Mouse (Mus musculus) ES-E14 (cell line): ENCODE measurements around the gene Ankrd35. TPM values are rescaled to one million over a fixed set of nuclear protein-coding genes. Genes with fewer than 3 reads are reported as not detected.

Source experiments
- total RNA-seq: library from RNA; depleted of rRNA; stranded (reverse); fragments of 300-350 nt; gene quantifications from 2 replicates; pipeline ENCODE4 v1.2.3, GENCODE M21; 2012; rRNA removed

Ankrd35 gene
- total RNA-seq, 1 experiment = 3.7 TPM

Other genes with a start within 250 kb of the Ankrd35 start
- not detected in 2 replicates for gene BC107364, start 217.8 kb upstream of the Ankrd35 start, total RNA-seq
- 1.0 and 1.2 TPM in 2 replicates for gene Hfe2, start 145.0 kb upstream of the Ankrd35 start, total RNA-seq
- 128 and 161 TPM in 2 replicates for gene Txnip, start 112.2 kb upstream of the Ankrd35 start, total RNA-seq
- 1.8 and 2.0 TPM in 2 replicates for gene Gm16253, start 93.1 kb upstream of the Ankrd35 start, total RNA-seq
- gene Polr3gl, start 76.0 kb upstream of the Ankrd35 start, total RNA-seq = 5.7 and 8.1 TPM in 2 replicates
- 0.67 and 1.1 TPM in 2 replicates for gene Ankrd34a, start 73.5 kb upstream of the Ankrd35 start, total RNA-seq
- gene Lix1l, start 69.0 kb upstream of the Ankrd35 start, total RNA-seq = 2.6 and 4.6 TPM in 2 replicates
- gene Rbm8a, start 40.2 kb upstream of the Ankrd35 start, total RNA-seq = 115 and 140 TPM in 2 replicates
- 15.6 and 23.6 TPM in 2 replicates for gene Pex11b, start 34.8 kb upstream of the Ankrd35 start, total RNA-seq
- 0.13 and 0.21 TPM in 2 replicates for gene Gm42957, start 34.7 kb upstream of the Ankrd35 start, total RNA-seq
- 1.0 and 1.7 TPM in 2 replicates for gene Itga10, start 24.5 kb upstream of the Ankrd35 start, total RNA-seq
- 14.6 and 27.9 TPM in 2 replicates for gene Pias3, start 26.3 kb downstream of the Ankrd35 start, total RNA-seq
- 7.4 and 13.5 TPM in 2 replicates for gene Nudt17, start 38.4 kb downstream of the Ankrd35 start, total RNA-seq
- gene Polr3c, start 57.5 kb downstream of the Ankrd35 start, total RNA-seq = 21.0 and 22.2 TPM in 2 replicates
- 16.9 and 22.1 TPM in 2 replicates for gene Rnf115, start 57.5 kb downstream of the Ankrd35 start, total RNA-seq
- gene Pdzk1, start 159.2 kb downstream of the Ankrd35 start, total RNA-seq = 1.6 and 3.0 TPM in 2 replicates
- gene Cd160, start 159.2 kb downstream of the Ankrd35 start, total RNA-seq = 0.21 and 0.36 TPM in 2 replicates
- 0.13 and 0.26 TPM in 2 replicates for gene Gja5, start 234.6 kb downstream of the Ankrd35 start, total RNA-seq
- gene Gpr89, start 235.2 kb downstream of the Ankrd35 start, total RNA-seq = 40.5 and 42.3 TPM in 2 replicates